Mouse (Mus musculus): ENCODE measurements at regions not wholly inside any gene's neighbourhood (a gene's known extent, or its start where the extent isn't known, plus 50 kb on each side); places are given as distances from the start of the nearest gene placed in this dataset.

- 48% methylated on average over 2 of the region's 2 CpGs for WGBS
- no peaks in the 10 kb centered on the region for H3K9me3 ChIP-seq (replicated peaks; ENCODE audit: control insufficient read depth, low read length)
- TF ChIP-seq CTCF (IDR thresholded peaks at IDR 0.05; ENCODE audit: low read depth) (no peak), EP300 (IDR thresholded peaks at IDR 0.05; ENCODE audit: low read depth) (no peak)
- no peak overlapping the region for H3K9ac ChIP-seq (replicated peaks; ENCODE audit: low read depth, low read length)
- no peak overlapping the region for H3K4me2 ChIP-seq (ENCODE audit: low read depth, low read length)
- ATAC-seq (ENCODE audit: insufficient read depth, low read depth): 0 out of 2 replicates have a peak, but pooled peaks have one; percentile 20
- H3K4me1 ChIP-seq (ENCODE audit: control insufficient read depth, insufficient read depth): no peaks in the 10 kb centered on the region
- DNase-seq (ENCODE audit: low spot score): peak; percentile 5
- no peak overlapping the region for H3K4me3 ChIP-seq (ENCODE audit: low read depth, low read length)
- no peaks in the 10 kb centered on the region for H3K27me3 ChIP-seq (ENCODE audit: control insufficient read depth, insufficient read depth, low read length)
- H3K27ac ChIP-seq (ENCODE audit: low read depth): no peak overlapping the region
- H3K36me3 ChIP-seq (replicated peaks; ENCODE audit: control insufficient read depth, insufficient read depth, low read length): no peaks in the 10 kb centered on the region
Measured at GRCm38 (mm10) chr6:107755158-107755557, 225.6 kb downstream of the Lrrn1 start.

GRCm38 (mm10) chr6:107770834-107771470 lies 241.4 kb downstream of the Lrrn1 start:
- no peaks in the 10 kb centered on the region for H3K9me3 ChIP-seq (replicated peaks; ENCODE audit: control insufficient read depth, low read length)
- TF ChIP-seq EP300 (IDR thresholded peaks at IDR 0.05; ENCODE audit: low read depth): no peak
- no peak for TF ChIP-seq CTCF (IDR thresholded peaks at IDR 0.05; ENCODE audit: low read depth)
- no peaks in the 10 kb centered on the region for H3K27me3 ChIP-seq (ENCODE audit: control insufficient read depth, insufficient read depth, low read length)
- H3K27ac ChIP-seq (ENCODE audit: low read depth): no peak overlapping the region
- no peak overlapping the region for H3K4me2 ChIP-seq (ENCODE audit: low read depth, low read length)
- H3K4me3 ChIP-seq (ENCODE audit: low read depth, low read length): no peak overlapping the region
- no peak for DNase-seq (ENCODE audit: low spot score)
- WGBS: 75% methylated on average over 11 of the region's 11 CpGs
- H3K36me3 ChIP-seq (replicated peaks; ENCODE audit: control insufficient read depth, insufficient read depth, low read length): no peaks in the 10 kb centered on the region
- H3K9ac ChIP-seq (replicated peaks; ENCODE audit: low read depth, low read length): no peak overlapping the region
- ATAC-seq (ENCODE audit: insufficient read depth, low read depth): no peak
- no peaks in the 10 kb centered on the region for H3K4me1 ChIP-seq (ENCODE audit: control insufficient read depth, insufficient read depth)

GRCm38 (mm10) chr6:107784998-107785397 lies 255.4 kb downstream of the Lrrn1 start:
- no peaks in the 10 kb centered on the region for H3K4me1 ChIP-seq (ENCODE audit: control insufficient read depth, insufficient read depth)
- no peak overlapping the region for H3K9ac ChIP-seq (replicated peaks; ENCODE audit: low read depth, low read length)
- no peaks in the 10 kb centered on the region for H3K36me3 ChIP-seq (replicated peaks; ENCODE audit: control insufficient read depth, insufficient read depth, low read length)
- H3K27ac ChIP-seq (ENCODE audit: low read depth): no peak overlapping the region
- no peaks in the 10 kb centered on the region for H3K27me3 ChIP-seq (ENCODE audit: control insufficient read depth, insufficient read depth, low read length)
- no peaks in the 10 kb centered on the region for H3K9me3 ChIP-seq (replicated peaks; ENCODE audit: control insufficient read depth, low read length)
- ATAC-seq (ENCODE audit: insufficient read depth, low read depth) (no peak), DNase-seq (ENCODE audit: low spot score) (no peak)
- H3K4me2 ChIP-seq (ENCODE audit: low read depth, low read length): no peak overlapping the region
- WGBS: 63% methylated on average over 2 of the region's 2 CpGs
- H3K4me3 ChIP-seq (ENCODE audit: low read depth, low read length): no peak overlapping the region
- TF ChIP-seq EP300 (IDR thresholded peaks at IDR 0.05; ENCODE audit: low read depth) (no peak), CTCF (IDR thresholded peaks at IDR 0.05; ENCODE audit: low read depth) (no peak)

GRCm38 (mm10) chr6:107788224-107788893 lies 258.8 kb downstream of the Lrrn1 start:
- Histone ChIP-seq H3K9ac (replicated peaks; ENCODE audit: low read depth, low read length) (no peak overlapping the region), H3K9me3 (replicated peaks; ENCODE audit: control insufficient read depth, low read length) (no peaks in the 10 kb centered on the region), H3K4me1 (ENCODE audit: control insufficient read depth, insufficient read depth) (no peaks in the 10 kb centered on the region), H3K27me3 (ENCODE audit: control insufficient read depth, insufficient read depth, low read length) (no peaks in the 10 kb centered on the region), H3K36me3 (replicated peaks; ENCODE audit: control insufficient read depth, insufficient read depth, low read length) (no peaks in the 10 kb centered on the region), H3K4me3 (ENCODE audit: low read depth, low read length) (no peak overlapping the region), H3K4me2 (ENCODE audit: low read depth, low read length) (no peak overlapping the region), H3K27ac (ENCODE audit: low read depth) (no peak overlapping the region)
- DNase-seq (ENCODE audit: low spot score): no peak
- TF ChIP-seq EP300 (IDR thresholded peaks at IDR 0.05; ENCODE audit: low read depth): no peak
- TF ChIP-seq CTCF (IDR thresholded peaks at IDR 0.05; ENCODE audit: low read depth): peak; percentile 9; the same call in 1 of the 2 replicates
- ATAC-seq (ENCODE audit: insufficient read depth, low read depth): no peak
- 65% methylated on average over 2 of the region's 2 CpGs for WGBS

- no peak for TF ChIP-seq CTCF (IDR thresholded peaks at IDR 0.05; ENCODE audit: low read depth)
- no peak for TF ChIP-seq EP300 (IDR thresholded peaks at IDR 0.05; ENCODE audit: low read depth)
- no peak overlapping the region for H3K9ac ChIP-seq (replicated peaks; ENCODE audit: low read depth, low read length)
- no peak overlapping the region for H3K4me2 ChIP-seq (ENCODE audit: low read depth, low read length)
- no peaks in the 10 kb centered on the region for H3K36me3 ChIP-seq (replicated peaks; ENCODE audit: control insufficient read depth, insufficient read depth, low read length)
- H3K27me3 ChIP-seq (ENCODE audit: control insufficient read depth, insufficient read depth, low read length): no peaks in the 10 kb centered on the region
- no peaks in the 10 kb centered on the region for H3K9me3 ChIP-seq (replicated peaks; ENCODE audit: control insufficient read depth, low read length)
- H3K27ac ChIP-seq (ENCODE audit: low read depth): no peak overlapping the region
- ATAC-seq (ENCODE audit: insufficient read depth, low read depth): no peak
- no peaks in the 10 kb centered on the region for H3K4me1 ChIP-seq (ENCODE audit: control insufficient read depth, insufficient read depth)
- no peak overlapping the region for H3K4me3 ChIP-seq (ENCODE audit: low read depth, low read length)
- no peak for DNase-seq (ENCODE audit: low spot score)
- WGBS: 57% methylated on average over 2 of the region's 2 CpGs
Measured at GRCm38 (mm10) chr6:107797845-107798244, 267.0 kb upstream of the Setmar start.

All from heart, postnatal 0 days (tissue).